Mouse (Mus musculus): Measurements from ENCODE around the gene Smndc1. TPM values are rescaled to one million over a fixed set of nuclear protein-coding genes. Genes with fewer than 3 reads are reported as not detected.
A peak's percentile ranks its signal among the peaks of the same experiment; 100 is the strongest.

The Smndc1 gene
- 38.7 and 41.6 TPM in 2 replicates for polyA plus RNA-seq (2015; fragmentation: Nextera tagmentation; extraction: Ambion mirVana)

DNA sequence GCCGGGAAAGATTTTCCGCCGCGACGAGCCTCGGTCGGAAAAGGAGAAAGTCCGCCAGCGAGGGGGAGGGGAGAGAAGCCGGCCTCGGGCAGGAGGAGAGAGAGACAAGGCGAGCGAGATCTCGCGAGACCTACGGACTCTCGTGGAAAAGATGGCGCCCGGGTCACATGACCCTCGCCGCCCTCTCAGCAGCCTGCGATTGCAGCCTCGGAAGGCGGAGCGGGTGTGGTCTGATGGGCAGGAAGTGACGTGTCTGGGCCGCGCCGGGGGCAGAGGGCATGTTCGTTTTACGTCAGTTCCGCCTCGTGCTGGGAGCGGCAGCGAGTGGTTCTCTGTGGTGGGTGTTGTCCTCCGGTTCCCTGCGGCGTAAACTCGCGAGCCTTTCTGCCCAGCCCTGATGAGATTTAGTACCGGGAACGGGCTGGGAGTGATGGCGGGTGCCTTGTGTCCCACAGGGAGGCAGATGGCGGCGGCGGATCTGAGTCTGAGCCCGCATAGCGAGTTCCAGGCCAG is at the start of gene Smndc1:
Smndc1 (minus strand) TSS at position 84 of the 513 bp plus-strand sequence.
- WGBS: under 1% methylated on average over 48 of the region's 48 CpGs
- peak within 1 kb of the TSS; percentile 81 for H3K4me2 ChIP-seq

DNA sequence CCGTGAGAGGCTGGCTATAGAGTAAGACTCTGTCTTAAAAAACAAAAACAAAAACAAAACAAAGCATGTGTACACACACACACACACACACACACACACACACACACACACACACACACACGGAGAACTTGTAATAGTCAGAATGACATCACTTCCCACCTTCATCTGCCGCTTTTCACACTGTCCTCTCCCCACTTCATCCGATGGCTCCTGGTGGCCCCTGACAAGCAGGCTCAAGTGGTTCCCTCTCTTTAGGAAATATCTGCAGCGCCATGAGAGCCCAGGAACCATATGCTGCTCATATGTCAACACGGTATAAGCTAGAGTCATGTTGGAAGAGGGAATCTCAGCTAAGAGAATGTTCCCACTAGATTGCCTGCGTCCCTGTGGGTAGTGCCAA is 49.0 kb upstream of the Smndc1 start:
- no peak for ATAC-seq (ENCODE audit: low FRiP score)

More for the DNA sequence above, at the start of gene Smndc1:
- Histone ChIP-seq H3K27ac (peak within 1 kb of the TSS; percentile 97), H3K27me3 (no peaks in the 10 kb centered on the region), H3K36me3 (peaks cover 30% of the 10 kb centered on the region), H3K9me3 (no peaks in the 10 kb centered on the region), H3K4me1 (replicated peaks) (peaks cover 20% of the 10 kb centered on the region), H3K4me3 (peak within 1 kb of the TSS; percentile 100), H3K9ac (peak within 1 kb of the TSS; percentile 99)
- ATAC-seq (ENCODE audit: low FRiP score): peak; percentile 98

GRCm38 (mm10) chr19:53437991-53438390 is 47.6 kb upstream of the Smndc1 start:
- no peaks in the 10 kb centered on the region for H3K36me3 ChIP-seq
- H3K4me1 ChIP-seq (replicated peaks): peaks cover 11% of the 10 kb centered on the region
- H3K4me3 ChIP-seq: no peak overlapping the region
- ATAC-seq (ENCODE audit: low FRiP score): no peak
- no peaks in the 10 kb centered on the region for H3K27me3 ChIP-seq
- H3K9ac ChIP-seq: no peak overlapping the region
- H3K27ac ChIP-seq: no peak overlapping the region
- 92% methylated on average over 8 of the region's 8 CpGs for WGBS
- H3K9me3 ChIP-seq: no peaks in the 10 kb centered on the region
- no peak overlapping the region for H3K4me2 ChIP-seq

More for the DNA sequence above, 49.0 kb upstream of the Smndc1 start:
- WGBS: 88% methylated on average over 7 of the region's 7 CpGs
- H3K4me2 ChIP-seq: no peak overlapping the region
- H3K9me3 ChIP-seq: no peaks in the 10 kb centered on the region
- no peaks in the 10 kb centered on the region for H3K27me3 ChIP-seq
- no peak overlapping the region for H3K9ac ChIP-seq
- H3K4me1 ChIP-seq (replicated peaks): peaks cover 15% of the 10 kb centered on the region
- no peak overlapping the region for H3K4me3 ChIP-seq
- H3K27ac ChIP-seq: no peak overlapping the region
- H3K36me3 ChIP-seq: no peaks in the 10 kb centered on the region

DNA sequence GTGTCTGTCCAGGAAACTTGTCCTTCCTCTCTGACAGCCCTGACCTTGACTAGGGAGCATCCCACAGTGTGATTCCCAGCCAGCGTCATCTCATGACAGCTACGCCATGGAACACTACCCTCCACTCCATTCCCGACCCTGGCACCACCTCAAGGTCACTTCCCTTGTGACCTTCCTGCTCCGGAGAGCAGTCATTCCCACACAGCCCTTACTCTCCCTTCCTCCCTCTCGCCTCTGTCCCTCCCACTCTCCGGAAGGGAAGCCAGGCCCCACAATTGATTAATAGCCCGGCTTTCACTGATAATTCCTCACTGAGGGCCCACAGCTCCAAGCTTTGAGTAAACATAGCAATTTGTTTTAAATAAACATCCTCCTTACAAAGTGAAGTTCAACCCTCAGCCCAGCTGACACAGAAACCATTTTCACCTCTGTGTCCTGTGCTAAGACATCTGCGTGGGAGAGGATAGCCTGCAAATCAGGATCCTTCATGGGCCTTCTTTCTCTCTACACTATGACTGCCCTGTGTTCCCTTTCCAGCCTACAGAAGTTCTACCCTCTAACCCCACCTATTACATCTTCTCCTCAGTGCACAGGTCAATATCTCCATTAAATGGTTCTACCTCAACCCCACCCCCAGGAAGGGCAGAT is 47.1 kb upstream of the Smndc1 start:
- no peak for ATAC-seq (ENCODE audit: low FRiP score)

GRCm38 (mm10) chr19:53433949-53434689 is 43.7 kb upstream of the Smndc1 start:
- Histone ChIP-seq H3K9me3 (no peaks in the 10 kb centered on the region), H3K4me2 (no peak overlapping the region), H3K9ac (no peak overlapping the region), H3K36me3 (no peaks in the 10 kb centered on the region), H3K4me1 (replicated peaks) (peaks cover 12% of the 10 kb centered on the region), H3K27me3 (0 out of 2 replicates have a peak, but pooled peaks cover 5% of the 10 kb centered on the region), H3K4me3 (no peak overlapping the region), H3K27ac (no peak overlapping the region)
- WGBS: 88% methylated on average over 10 of the region's 10 CpGs
- ATAC-seq (ENCODE audit: low FRiP score): no peak

More for the DNA sequence above, 47.1 kb upstream of the Smndc1 start:
- H3K4me1 ChIP-seq (replicated peaks): peaks cover 11% of the 10 kb centered on the region
- H3K4me2 ChIP-seq: no peak overlapping the region
- WGBS: 65% methylated on average over 8 of the region's 8 CpGs
- H3K9ac ChIP-seq: no peak overlapping the region
- H3K4me3 ChIP-seq: no peak overlapping the region
- no peaks in the 10 kb centered on the region for H3K9me3 ChIP-seq
- no peak overlapping the region for H3K27ac ChIP-seq
- no peaks in the 10 kb centered on the region for H3K36me3 ChIP-seq
- H3K27me3 ChIP-seq: no peaks in the 10 kb centered on the region

GRCm38 (mm10) chr19:53431003-53431402 is 40.6 kb upstream of the Smndc1 start:
- H3K4me2 ChIP-seq: no peak overlapping the region
- no peaks in the 10 kb centered on the region for H3K36me3 ChIP-seq
- H3K27ac ChIP-seq: peak overlapping the region; percentile 68
- no peak for ATAC-seq (ENCODE audit: low FRiP score)
- H3K4me1 ChIP-seq (replicated peaks): peaks cover 21% of the 10 kb centered on the region
- H3K27me3 ChIP-seq: 0 out of 2 replicates have a peak, but pooled peaks cover 5% of the 10 kb centered on the region
- 79% methylated on average over 11 of the region's 11 CpGs for WGBS
- H3K9ac ChIP-seq: no peak overlapping the region
- H3K9me3 ChIP-seq: no peaks in the 10 kb centered on the region
- no peak overlapping the region for H3K4me3 ChIP-seq

GRCm38 (mm10) chr19:53430356-53430755 is 40.0 kb upstream of the Smndc1 start:
- ATAC-seq (ENCODE audit: low FRiP score): peak; percentile 77
- H3K4me2 ChIP-seq: 0 out of 2 replicates have a peak overlapping the region, but pooled peaks have one; percentile 7
- no peaks in the 10 kb centered on the region for H3K36me3 ChIP-seq
- H3K4me1 ChIP-seq (replicated peaks): peaks cover 21% of the 10 kb centered on the region
- H3K9me3 ChIP-seq: no peaks in the 10 kb centered on the region
- H3K9ac ChIP-seq: no peak overlapping the region
- WGBS: 38% methylated on average over 9 of the region's 9 CpGs
- H3K27me3 ChIP-seq: 0 out of 2 replicates have a peak, but pooled peaks cover 8% of the 10 kb centered on the region
- H3K27ac ChIP-seq: peak overlapping the region; percentile 68
- no peak overlapping the region for H3K4me3 ChIP-seq

GRCm38 (mm10) chr19:53427817-53428216 is 37.4 kb upstream of the Smndc1 start:
- H3K4me2 ChIP-seq: no peak overlapping the region
- H3K27ac ChIP-seq: no peak overlapping the region
- no peak overlapping the region; the same call in 1 of the 2 replicates for H3K9ac ChIP-seq
- no peak overlapping the region for H3K4me3 ChIP-seq
- peaks cover 23% of the 10 kb centered on the region; the same call in 1 of the 2 replicates for H3K27me3 ChIP-seq
- ATAC-seq (ENCODE audit: low FRiP score): no peak
- 62% methylated on average over 8 of the region's 8 CpGs for WGBS
- H3K9me3 ChIP-seq: no peaks in the 10 kb centered on the region
- H3K36me3 ChIP-seq: no peaks in the 10 kb centered on the region
- peaks cover 21% of the 10 kb centered on the region for H3K4me1 ChIP-seq (replicated peaks)

- no peak overlapping the region for H3K4me3 ChIP-seq
- 72% methylated on average over 7 of the region's 7 CpGs for WGBS
- H3K27ac ChIP-seq: no peak overlapping the region
- peaks cover 21% of the 10 kb centered on the region for H3K4me1 ChIP-seq (replicated peaks)
- H3K9me3 ChIP-seq: no peaks in the 10 kb centered on the region
- no peak for ATAC-seq (ENCODE audit: low FRiP score)
- H3K9ac ChIP-seq: no peak overlapping the region
- H3K4me2 ChIP-seq: no peak overlapping the region
- peaks cover 27% of the 10 kb centered on the region; the same call in 1 of the 2 replicates for H3K27me3 ChIP-seq
- no peaks in the 10 kb centered on the region for H3K36me3 ChIP-seq
These were observed 37.0 kb upstream of the Smndc1 start for GRCm38 (mm10) chr19:53427346-53427745.

DNA sequence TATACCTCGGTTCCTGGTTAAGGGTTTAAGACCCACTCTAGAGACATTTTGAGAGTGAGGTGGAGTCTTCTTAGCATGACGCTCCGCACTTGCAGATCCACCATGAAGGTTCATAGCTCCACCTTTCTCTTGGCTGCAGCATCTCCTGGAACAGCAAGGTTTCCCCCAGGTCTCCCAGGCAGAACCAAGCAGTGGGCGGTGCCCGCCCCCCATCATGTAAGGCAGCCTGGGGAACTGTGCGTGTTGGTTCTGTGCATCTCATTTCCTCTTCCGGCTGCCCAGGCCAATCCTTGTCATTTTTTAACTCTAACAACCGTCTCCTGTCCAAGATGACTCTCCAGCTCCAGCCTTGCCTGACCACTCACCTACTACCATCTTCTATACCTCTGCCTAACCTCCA is 35.4 kb upstream of the Smndc1 start:
- ATAC-seq (ENCODE audit: low FRiP score): no peak
- Histone ChIP-seq H3K4me1 (replicated peaks) (peaks cover 28% of the 10 kb centered on the region), H3K4me3 (no peak overlapping the region), H3K9me3 (no peaks in the 10 kb centered on the region), H3K4me2 (no peak overlapping the region), H3K27me3 (peaks cover 23% of the 10 kb centered on the region; the same call in 1 of the 2 replicates), H3K9ac (no peak overlapping the region), H3K27ac (no peak overlapping the region), H3K36me3 (no peaks in the 10 kb centered on the region)
- 92% methylated on average over 8 of the region's 8 CpGs for WGBS

- Histone ChIP-seq H3K9me3 (no peaks in the 10 kb centered on the region), H3K27ac (no peak overlapping the region), H3K9ac (no peak overlapping the region), H3K4me2 (no peak overlapping the region), H3K4me3 (no peak overlapping the region), H3K27me3 (peaks cover 23% of the 10 kb centered on the region; the same call in 1 of the 2 replicates), H3K36me3 (no peaks in the 10 kb centered on the region), H3K4me1 (replicated peaks) (peaks cover 22% of the 10 kb centered on the region)
- no peak for ATAC-seq (ENCODE audit: low FRiP score)
- WGBS: 67% methylated on average over 18 of the region's 18 CpGs
These were observed 34.3 kb upstream of the Smndc1 start for GRCm38 (mm10) chr19:53424629-53425028.

DNA sequence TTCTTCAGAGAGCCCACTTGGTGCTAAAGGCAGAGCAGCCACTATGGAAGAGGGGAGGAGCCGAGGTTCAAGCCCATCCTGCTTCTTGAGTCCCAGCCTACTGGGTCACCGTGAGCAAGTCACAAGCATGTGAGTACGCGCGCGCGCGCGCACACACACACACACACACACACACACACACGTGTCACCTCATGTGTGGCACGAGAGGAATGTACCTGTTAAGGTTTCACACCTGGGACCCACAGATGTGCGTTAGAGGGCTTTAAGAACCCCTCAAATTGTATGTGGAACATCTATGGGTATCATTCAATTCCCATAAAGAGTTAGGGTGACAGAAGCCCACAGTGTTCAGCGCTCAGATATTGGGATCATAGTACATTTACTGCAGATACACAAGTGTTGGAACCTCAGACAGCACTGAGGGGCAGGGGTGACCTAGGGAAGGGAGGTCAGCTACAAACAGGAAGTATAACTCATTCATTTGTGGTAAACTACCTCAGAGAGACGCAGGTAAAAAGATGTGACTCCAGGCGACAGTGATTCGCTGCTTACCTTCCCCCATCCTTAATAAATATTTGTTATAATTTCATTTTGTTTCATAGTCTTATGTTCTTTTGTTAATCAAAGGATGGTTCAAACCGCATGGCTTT is 33.6 kb upstream of the Smndc1 start:
- H3K36me3 ChIP-seq: no peaks in the 10 kb centered on the region
- H3K9ac ChIP-seq: no peak overlapping the region
- H3K4me2 ChIP-seq: no peak overlapping the region
- no peak for ATAC-seq (ENCODE audit: low FRiP score)
- peaks cover 23% of the 10 kb centered on the region; the same call in 1 of the 2 replicates for H3K27me3 ChIP-seq
- peaks cover 22% of the 10 kb centered on the region for H3K4me1 ChIP-seq (replicated peaks)
- WGBS: 62% methylated on average over 17 of the region's 17 CpGs
- H3K27ac ChIP-seq: no peak overlapping the region
- H3K9me3 ChIP-seq: no peaks in the 10 kb centered on the region
- no peak overlapping the region for H3K4me3 ChIP-seq
